Mouse (Mus musculus): Measurements from ENCODE around the gene Pard3b. TPM values are rescaled to one million over a fixed set of nuclear protein-coding genes. Genes with fewer than 3 reads are reported as not detected.

Pard3b gene
- polyA plus RNA-seq, 1 experiment from 2014 or later: 10.5 TPM

DNA sequence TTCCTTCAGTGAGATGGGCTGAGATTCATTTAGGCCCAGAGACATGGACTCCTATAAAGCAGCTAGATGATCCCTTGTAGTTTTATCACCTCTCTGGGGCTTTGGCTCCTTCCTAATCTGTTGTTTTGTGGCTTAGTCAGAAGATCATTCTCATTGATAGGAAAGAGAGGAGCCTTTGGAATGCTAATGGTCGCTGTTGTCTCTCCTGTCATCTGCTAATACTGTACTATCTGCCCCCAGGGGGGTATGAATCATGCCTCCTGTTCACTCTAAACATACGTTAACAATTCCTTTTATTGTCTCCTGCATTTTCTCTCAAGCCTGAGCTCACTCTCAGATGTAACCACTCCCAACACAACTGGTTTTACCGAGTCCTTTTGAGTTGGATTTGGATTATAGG lies 759.6 kb downstream of the Pard3b start:
- Histone ChIP-seq H3K4me1 (ENCODE audit: control insufficient read depth, insufficient read depth, low read length) (no peaks in the 10 kb centered on the region; the same call in 1 of the 2 replicates), H3K27ac (ENCODE audit: low read depth, low read length) (no peak overlapping the region), H3K9me3 (replicated peaks; ENCODE audit: control insufficient read depth, low read length) (no peaks in the 10 kb centered on the region), H3K9ac (ENCODE audit: low read depth, low read length) (no peak overlapping the region), H3K27me3 (ENCODE audit: control insufficient read depth, insufficient read depth, low read length) (no peaks in the 10 kb centered on the region), H3K4me3 (ENCODE audit: low read depth, low read length) (no peak overlapping the region), H3K4me2 (no peak overlapping the region), H3K36me3 (ENCODE audit: control insufficient read depth, insufficient read depth, low read length) (no peaks in the 10 kb centered on the region)
- 8% methylated on average over 3 of the region's 3 CpGs for WGBS (ENCODE audit: insufficient replicate concordance)
- ATAC-seq (replicated peaks; ENCODE audit: insufficient number of reproducible peaks, low FRiP score, low TSS enrichment): no peak

GRCm38 (mm10) chr1:62398738-62399137 lies 760.1 kb downstream of the Pard3b start:
- Histone ChIP-seq H3K4me3 (ENCODE audit: low read depth, low read length) (no peak overlapping the region), H3K9me3 (replicated peaks; ENCODE audit: control insufficient read depth, low read length) (no peaks in the 10 kb centered on the region), H3K27ac (ENCODE audit: low read depth, low read length) (no peak overlapping the region), H3K4me2 (no peak overlapping the region), H3K36me3 (ENCODE audit: control insufficient read depth, insufficient read depth, low read length) (no peaks in the 10 kb centered on the region), H3K27me3 (ENCODE audit: control insufficient read depth, insufficient read depth, low read length) (no peaks in the 10 kb centered on the region), H3K9ac (ENCODE audit: low read depth, low read length) (no peak overlapping the region), H3K4me1 (ENCODE audit: control insufficient read depth, insufficient read depth, low read length) (no peaks in the 10 kb centered on the region; the same call in 1 of the 2 replicates)
- WGBS (ENCODE audit: insufficient replicate concordance): 59% methylated on average over 4 of the region's 4 CpGs
- ATAC-seq (replicated peaks; ENCODE audit: insufficient number of reproducible peaks, low FRiP score, low TSS enrichment): no peak

GRCm38 (mm10) chr1:62405061-62405460 lies 766.4 kb downstream of the Pard3b start:
- Histone ChIP-seq H3K4me2 (no peak overlapping the region), H3K27me3 (ENCODE audit: control insufficient read depth, insufficient read depth, low read length) (no peaks in the 10 kb centered on the region), H3K9me3 (replicated peaks; ENCODE audit: control insufficient read depth, low read length) (no peaks in the 10 kb centered on the region), H3K9ac (ENCODE audit: low read depth, low read length) (no peak overlapping the region), H3K4me1 (ENCODE audit: control insufficient read depth, insufficient read depth, low read length) (0 out of 2 replicates have a peak, but pooled peaks cover 5% of the 10 kb centered on the region), H3K36me3 (ENCODE audit: control insufficient read depth, insufficient read depth, low read length) (no peaks in the 10 kb centered on the region), H3K4me3 (ENCODE audit: low read depth, low read length) (no peak overlapping the region), H3K27ac (ENCODE audit: low read depth, low read length) (no peak overlapping the region)
- WGBS (ENCODE audit: insufficient replicate concordance): 44% methylated on average over 8 of the region's 8 CpGs
- no peak for ATAC-seq (replicated peaks; ENCODE audit: insufficient number of reproducible peaks, low FRiP score, low TSS enrichment)

DNA sequence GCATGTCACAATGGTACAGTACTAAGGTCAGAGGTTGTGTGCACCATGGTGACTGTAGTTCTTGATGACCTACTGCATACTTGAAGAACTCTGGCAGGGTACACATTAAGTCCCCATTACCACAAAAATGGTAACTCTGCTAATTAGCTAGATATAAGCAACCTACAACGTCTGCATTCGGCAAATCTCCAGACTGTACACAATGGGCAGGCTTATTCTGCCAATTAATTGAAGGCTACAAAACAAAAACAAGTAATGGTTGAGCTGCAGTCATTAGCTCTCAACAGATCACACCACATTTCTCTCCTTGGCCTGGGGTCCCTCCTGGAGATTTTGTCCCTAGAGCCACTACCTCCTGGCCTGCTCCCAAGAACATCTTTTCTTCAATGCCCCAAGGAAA lies 772.7 kb downstream of the Pard3b start:
- H3K4me2 ChIP-seq: no peak overlapping the region

DNA sequence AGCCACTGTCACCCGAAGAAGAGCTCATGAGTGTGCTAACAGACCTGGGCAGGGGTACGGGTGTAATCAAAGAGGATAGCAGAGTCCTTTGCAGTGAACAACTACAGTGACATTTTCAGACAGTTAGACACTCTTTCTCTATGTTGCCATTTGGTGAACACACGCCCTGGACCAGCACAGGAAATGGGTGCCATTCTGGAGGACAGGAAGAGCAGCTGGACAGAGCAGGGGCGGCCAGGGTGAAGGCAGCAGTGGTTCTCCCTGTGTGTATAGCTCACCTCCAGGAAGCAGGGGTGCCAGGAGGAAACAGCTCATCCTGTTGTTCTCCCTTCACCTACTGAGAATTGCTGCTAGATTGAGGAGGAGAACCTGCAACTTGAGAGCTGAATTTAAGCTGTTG lies 773.4 kb downstream of the Pard3b start:
- H3K9ac ChIP-seq (ENCODE audit: low read depth, low read length): no peak overlapping the region
- H3K9me3 ChIP-seq (replicated peaks; ENCODE audit: control insufficient read depth, low read length): no peaks in the 10 kb centered on the region
- no peak for ATAC-seq (replicated peaks; ENCODE audit: insufficient number of reproducible peaks, low FRiP score, low TSS enrichment)
- no peak overlapping the region for H3K4me3 ChIP-seq (ENCODE audit: low read depth, low read length)
- H3K4me2 ChIP-seq: no peak overlapping the region
- no peaks in the 10 kb centered on the region for H3K27me3 ChIP-seq (ENCODE audit: control insufficient read depth, insufficient read depth, low read length)
- no peak overlapping the region for H3K27ac ChIP-seq (ENCODE audit: low read depth, low read length)
- 0 out of 2 replicates have a peak, but pooled peaks cover 5% of the 10 kb centered on the region for H3K4me1 ChIP-seq (ENCODE audit: control insufficient read depth, insufficient read depth, low read length)
- 63% methylated on average over 4 of the region's 4 CpGs for WGBS (ENCODE audit: insufficient replicate concordance)
- H3K36me3 ChIP-seq (ENCODE audit: control insufficient read depth, insufficient read depth, low read length): no peaks in the 10 kb centered on the region

More for the DNA sequence above, 772.7 kb downstream of the Pard3b start:
- no peaks in the 10 kb centered on the region for H3K9me3 ChIP-seq (replicated peaks; ENCODE audit: control insufficient read depth, low read length)
- no peak overlapping the region for H3K4me3 ChIP-seq (ENCODE audit: low read depth, low read length)
- no peaks in the 10 kb centered on the region for H3K36me3 ChIP-seq (ENCODE audit: control insufficient read depth, insufficient read depth, low read length)
- no peak overlapping the region for H3K9ac ChIP-seq (ENCODE audit: low read depth, low read length)
- ATAC-seq (replicated peaks; ENCODE audit: insufficient number of reproducible peaks, low FRiP score, low TSS enrichment): no peak
- H3K27me3 ChIP-seq (ENCODE audit: control insufficient read depth, insufficient read depth, low read length): no peaks in the 10 kb centered on the region
- WGBS (ENCODE audit: insufficient replicate concordance): 83% methylated on average over 2 of the region's 2 CpGs
- H3K4me1 ChIP-seq (ENCODE audit: control insufficient read depth, insufficient read depth, low read length): 0 out of 2 replicates have a peak, but pooled peaks cover 5% of the 10 kb centered on the region
- no peak overlapping the region for H3K27ac ChIP-seq (ENCODE audit: low read depth, low read length)

GRCm38 (mm10) chr1:62412988-62413387 lies 774.4 kb downstream of the Pard3b start:
- no peaks in the 10 kb centered on the region for H3K36me3 ChIP-seq (ENCODE audit: control insufficient read depth, insufficient read depth, low read length)
- H3K9ac ChIP-seq (ENCODE audit: low read depth, low read length): no peak overlapping the region
- 76% methylated on average over 3 of the region's 3 CpGs for WGBS (ENCODE audit: insufficient replicate concordance)
- no peak overlapping the region for H3K4me3 ChIP-seq (ENCODE audit: low read depth, low read length)
- no peak overlapping the region for H3K4me2 ChIP-seq
- H3K9me3 ChIP-seq (replicated peaks; ENCODE audit: control insufficient read depth, low read length): no peaks in the 10 kb centered on the region
- no peaks in the 10 kb centered on the region for H3K4me1 ChIP-seq (ENCODE audit: control insufficient read depth, insufficient read depth, low read length)
- no peak overlapping the region for H3K27ac ChIP-seq (ENCODE audit: low read depth, low read length)
- no peak for ATAC-seq (replicated peaks; ENCODE audit: insufficient number of reproducible peaks, low FRiP score, low TSS enrichment)
- no peaks in the 10 kb centered on the region for H3K27me3 ChIP-seq (ENCODE audit: control insufficient read depth, insufficient read depth, low read length)

DNA sequence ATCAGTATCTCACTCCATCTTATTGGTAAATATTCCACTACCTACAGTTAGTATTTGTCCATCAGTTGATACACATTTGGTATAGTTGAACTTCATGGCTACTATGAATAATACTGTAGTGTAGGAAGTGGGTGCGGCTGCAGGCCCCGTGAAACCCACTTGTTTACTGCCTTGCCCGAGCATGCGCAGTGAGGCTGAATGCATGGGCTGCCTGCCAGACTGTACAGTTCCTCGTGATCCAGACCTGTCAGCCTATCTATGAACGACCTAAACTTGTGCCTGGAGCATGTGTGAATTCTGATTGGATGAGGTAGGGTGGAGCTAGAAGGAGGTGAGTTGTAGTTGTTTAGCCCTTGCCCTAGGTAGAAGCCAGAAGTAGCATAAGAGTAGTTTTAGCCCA lies 775.9 kb downstream of the Pard3b start:
- Histone ChIP-seq H3K9me3 (replicated peaks; ENCODE audit: control insufficient read depth, low read length) (no peaks in the 10 kb centered on the region), H3K4me2 (no peak overlapping the region), H3K36me3 (ENCODE audit: control insufficient read depth, insufficient read depth, low read length) (no peaks in the 10 kb centered on the region), H3K4me1 (ENCODE audit: control insufficient read depth, insufficient read depth, low read length) (no peaks in the 10 kb centered on the region), H3K27me3 (ENCODE audit: control insufficient read depth, insufficient read depth, low read length) (no peaks in the 10 kb centered on the region), H3K4me3 (ENCODE audit: low read depth, low read length) (no peak overlapping the region), H3K27ac (ENCODE audit: low read depth, low read length) (no peak overlapping the region), H3K9ac (ENCODE audit: low read depth, low read length) (no peak overlapping the region)
- WGBS (ENCODE audit: insufficient replicate concordance): 63% methylated on average over 6 of the region's 6 CpGs
- ATAC-seq (replicated peaks; ENCODE audit: insufficient number of reproducible peaks, low FRiP score, low TSS enrichment): no peak

DNA sequence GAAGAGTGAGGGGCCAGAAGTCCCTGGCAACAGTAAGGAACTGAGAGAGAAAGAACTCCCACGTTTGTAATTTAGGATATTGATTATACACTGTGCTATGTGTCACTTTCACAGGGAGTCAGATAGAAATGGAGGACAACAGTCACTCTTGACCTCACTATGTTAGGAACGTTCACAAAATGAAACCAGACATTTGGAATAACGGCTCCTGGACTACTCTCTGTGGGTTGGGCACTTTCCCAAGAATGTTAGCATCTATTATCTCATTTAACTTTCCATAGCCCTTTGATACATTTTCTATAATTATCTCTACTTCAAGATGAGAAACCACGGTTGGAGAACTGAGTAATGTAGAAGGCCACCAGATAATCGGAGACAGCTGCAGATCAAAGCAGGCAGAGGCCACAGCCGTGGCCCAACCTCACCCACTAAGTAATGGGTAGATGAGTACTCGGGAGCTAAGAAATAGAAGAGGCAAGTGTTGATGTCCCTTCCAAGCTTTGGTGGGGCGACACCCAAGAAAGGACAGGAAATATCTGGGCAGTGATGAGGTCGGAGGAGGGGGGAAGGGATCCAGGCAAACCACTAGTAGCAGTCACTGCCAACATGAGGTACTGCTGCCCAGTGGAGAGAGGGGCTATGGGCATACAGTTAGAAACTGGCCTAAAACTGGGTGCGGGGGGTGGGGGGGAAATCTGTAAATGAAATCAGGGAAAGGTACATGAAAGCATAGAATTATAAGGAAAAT lies 778.2 kb downstream of the Pard3b start:
- no peaks in the 10 kb centered on the region for H3K4me1 ChIP-seq (ENCODE audit: control insufficient read depth, insufficient read depth, low read length)
- no peak overlapping the region for H3K27ac ChIP-seq (ENCODE audit: low read depth, low read length)
- H3K4me3 ChIP-seq (ENCODE audit: low read depth, low read length): no peak overlapping the region
- no peaks in the 10 kb centered on the region for H3K36me3 ChIP-seq (ENCODE audit: control insufficient read depth, insufficient read depth, low read length)
- H3K9me3 ChIP-seq (replicated peaks; ENCODE audit: control insufficient read depth, low read length): no peaks in the 10 kb centered on the region
- H3K9ac ChIP-seq (ENCODE audit: low read depth, low read length): no peak overlapping the region
- ATAC-seq (replicated peaks; ENCODE audit: insufficient number of reproducible peaks, low FRiP score, low TSS enrichment): no peak
- H3K4me2 ChIP-seq: no peak overlapping the region
- H3K27me3 ChIP-seq (ENCODE audit: control insufficient read depth, insufficient read depth, low read length): no peaks in the 10 kb centered on the region
- 67% methylated on average over 10 of the region's 10 CpGs for WGBS (ENCODE audit: insufficient replicate concordance)
